ENCODE assay signal across 15 mouse cellular contexts in genomic region chr4:149822586-149823196, GRCm38 (mm10). TPM values are rescaled to one million over a fixed set of nuclear protein-coding genes. Genes with fewer than 3 reads are reported as not detected.
DNase-seq lines count a peak whose midpoint lies in the region; ATAC-seq and TF ChIP-seq lines count a peak whose summit lies in the region.
"Had no signal": no experiment of that assay in that cellular context is flagged by ENCODE, and none has a peak within 500 bp of the region (broad histone marks: within the 10 kb centered on the region; RNA-seq: fewer than 3 reads in every experiment).

No protein-coding gene starts in this region.

- 75% methylated on average over 7 of the region's 7 CpGs for WGBS in midbrain, embryonic 11.5 days
- 78% methylated on average over 7 of the region's 7 CpGs for WGBS in midbrain, embryonic 16.5 days
- 67% methylated on average over 7 of the region's 7 CpGs for WGBS in embryonic facial prominence, embryonic 13.5 days

- no peak overlapping the region for H3K27ac ChIP-seq in midbrain, embryonic 11.5 days (ENCODE audit: low read depth, low read length)
- H3K27ac ChIP-seq in midbrain, embryonic 16.5 days (ENCODE audit: low read length): no peak overlapping the region
- H3K27ac ChIP-seq in embryonic facial prominence, embryonic 13.5 days: 0 out of 2 replicates have a peak overlapping the region, but pooled peaks have one; percentile 74
- H3K27ac ChIP-seq: heart, adult 2 months; hindbrain, embryonic 15.5 days; left cerebral cortex, adult 2 months; liver, embryonic 15.5 days; midbrain, embryonic 15.5 days had no signal

- peak; percentile 87 for DNase-seq in heart, adult 11 months
- DNase-seq in heart, postnatal 36 days: no peak
- peak; percentile 57 for DNase-seq in midbrain, embryonic 11.5 days (ENCODE audit: low spot score, missing footprints)
- no peak for DNase-seq in layer of hippocampus, postnatal 10 days (ENCODE audit: low spot score in 2 of 2)
- no peak for DNase-seq in gastrocnemius, postnatal 14 days
- DNase-seq: thymus, postnatal 14 days had no signal

- H3K9ac ChIP-seq in midbrain, embryonic 11.5 days (ENCODE audit: low read length): no peak overlapping the region
- H3K9ac ChIP-seq in midbrain, embryonic 16.5 days (ENCODE audit: low read depth, low read length): no peak overlapping the region
- no peak overlapping the region for H3K9ac ChIP-seq in embryonic facial prominence, embryonic 13.5 days
- H3K9ac ChIP-seq: hindbrain, embryonic 15.5 days; liver, embryonic 15.5 days; midbrain, embryonic 15.5 days had no signal

- ATAC-seq in midbrain, embryonic 11.5 days (ENCODE audit: low FRiP score): no peak
- no peak for ATAC-seq in midbrain, embryonic 16.5 days
- no peak for ATAC-seq in embryonic facial prominence, embryonic 13.5 days (ENCODE audit: insufficient number of reproducible peaks, insufficient read depth, low FRiP score, low TSS enrichment, low read depth)

- no peak for TF ChIP-seq POLR2A in myocyte (IDR thresholded peaks at IDR 0.05; ENCODE audit: insufficient read length, low read depth)

- H3ac ChIP-seq in myocyte (ENCODE audit: control insufficient read depth, insufficient read length): no peak overlapping the region

- H3K9me3 ChIP-seq in midbrain, embryonic 11.5 days (ENCODE audit: control insufficient read depth, low read length): no peaks in the 10 kb centered on the region
- H3K9me3 ChIP-seq in midbrain, embryonic 16.5 days (replicated peaks; ENCODE audit: control insufficient read depth, low read length, poor library complexity, severe bottlenecking): no peaks in the 10 kb centered on the region
- no peaks in the 10 kb centered on the region for H3K9me3 ChIP-seq in embryonic facial prominence, embryonic 13.5 days
- H3K9me3 ChIP-seq: hindbrain, embryonic 15.5 days; liver, embryonic 15.5 days; midbrain, embryonic 15.5 days had no signal

- no peak overlapping the region for H3K4me2 ChIP-seq in midbrain, embryonic 11.5 days
- no peak overlapping the region for H3K4me2 ChIP-seq in midbrain, embryonic 16.5 days (ENCODE audit: low read length)
- H3K4me2 ChIP-seq in embryonic facial prominence, embryonic 13.5 days: no peak overlapping the region
- peak overlapping the region; percentile 71 for H3K4me2 ChIP-seq in myocyte (ENCODE audit: low read depth)
- H3K4me2 ChIP-seq: hindbrain, embryonic 15.5 days; liver, embryonic 15.5 days; midbrain, embryonic 15.5 days had no signal

- intact Hi-C loops in heart, postnatal 36 days (cut with DNase I): no loop called here
- intact Hi-C loops in gastrocnemius, postnatal 14 days (cut with DNase I; ENCODE audit: low total_unique reads): no loop called here

- H3K4me3 ChIP-seq in midbrain, embryonic 11.5 days (ENCODE audit: low read depth, low read length): no peak overlapping the region
- no peak overlapping the region for H3K4me3 ChIP-seq in midbrain, embryonic 16.5 days (ENCODE audit: low read depth, low read length)
- no peak overlapping the region for H3K4me3 ChIP-seq in embryonic facial prominence, embryonic 13.5 days
- H3K4me3 ChIP-seq in myocyte: no peak overlapping the region
- H3K4me3 ChIP-seq: heart, adult 2 months; hindbrain, embryonic 15.5 days; left cerebral cortex, adult 2 months; liver, embryonic 15.5 days; megakaryocyte, embryonic 14.5 days; midbrain, embryonic 15.5 days had no signal

- no peaks in the 10 kb centered on the region for H3K79me2 ChIP-seq in myocyte (ENCODE audit: control insufficient read depth, insufficient read depth)

- no peaks in the 10 kb centered on the region for H3K36me3 ChIP-seq in midbrain, embryonic 11.5 days (ENCODE audit: control insufficient read depth, insufficient read depth, low read length)
- H3K36me3 ChIP-seq in midbrain, embryonic 16.5 days (ENCODE audit: control insufficient read depth, insufficient read depth, low read length): no peaks in the 10 kb centered on the region
- no peaks in the 10 kb centered on the region for H3K36me3 ChIP-seq in embryonic facial prominence, embryonic 13.5 days
- no peaks in the 10 kb centered on the region for H3K36me3 ChIP-seq in myocyte (ENCODE audit: control insufficient read depth, insufficient read depth)
- H3K36me3 ChIP-seq: hindbrain, embryonic 15.5 days; liver, embryonic 15.5 days; midbrain, embryonic 15.5 days had no signal

- H3K4me1 ChIP-seq in midbrain, embryonic 11.5 days (ENCODE audit: control insufficient read depth, insufficient read depth, low read length): no peaks in the 10 kb centered on the region
- H3K4me1 ChIP-seq in midbrain, embryonic 16.5 days (ENCODE audit: control insufficient read depth, insufficient read depth, low read length): 0 out of 2 replicates have a peak, but pooled peaks cover 3% of the 10 kb centered on the region
- peaks cover 11% of the 10 kb centered on the region for H3K4me1 ChIP-seq in embryonic facial prominence, embryonic 13.5 days
- H3K4me1 ChIP-seq: liver, embryonic 15.5 days; midbrain, embryonic 15.5 days had no signal

- no peaks in the 10 kb centered on the region for H3K27me3 ChIP-seq in midbrain, embryonic 11.5 days (ENCODE audit: control insufficient read depth, insufficient read depth, low read length)
- H3K27me3 ChIP-seq in midbrain, embryonic 16.5 days (ENCODE audit: control insufficient read depth, insufficient read depth, low read depth, low read length): no peaks in the 10 kb centered on the region
- no peaks in the 10 kb centered on the region for H3K27me3 ChIP-seq in embryonic facial prominence, embryonic 13.5 days
- H3K27me3 ChIP-seq in myocyte (ENCODE audit: control insufficient read depth, insufficient read depth, insufficient read length): no peaks in the 10 kb centered on the region
- H3K27me3 ChIP-seq: hindbrain, embryonic 15.5 days; liver, embryonic 15.5 days; midbrain, embryonic 15.5 days had no signal

TF ChIP-seq in myocyte, 11 proteins besides CTCF, POLR2A, EP300 and RAD21:
- TF ChIP-seq REST (IDR thresholded peaks at IDR 0.05; ENCODE audit: insufficient read depth, insufficient read length) (no peak), TCF3 (IDR thresholded peaks at IDR 0.05; ENCODE audit: insufficient read length, low read depth) (no peak), E2F4 (IDR thresholded peaks at IDR 0.05; ENCODE audit: insufficient read depth) (no peak), POLR2AphosphoS2 (IDR thresholded peaks at IDR 0.05; ENCODE audit: insufficient read length, low read depth) (no peak), USF1 (IDR thresholded peaks at IDR 0.05; ENCODE audit: low read depth) (no peak), TCF12 (IDR thresholded peaks at IDR 0.05; ENCODE audit: insufficient read depth, poor library complexity, severe bottlenecking) (no peak), MYOG (IDR thresholded peaks at IDR 0.05; ENCODE audit: control insufficient read depth in 1 of 3, insufficient read depth in 1 of 3, insufficient read length in 2 of 3, low read depth in 2 of 3) (no peak), MYOD1 (IDR thresholded peaks at IDR 0.05; ENCODE audit: control insufficient read depth in 1 of 3, insufficient read length in 2 of 3, low read depth in 2 of 3) (no peak), MAX (IDR thresholded peaks at IDR 0.05; ENCODE audit: low read depth) (no peak), SRF (IDR thresholded peaks at IDR 0.05; ENCODE audit: control insufficient read depth, insufficient read length, low read depth) (no peak), CEBPB (IDR thresholded peaks at IDR 0.05; ENCODE audit: insufficient read depth, poor library complexity, severe bottlenecking) (no peak)
TF ChIP-seq in myocyte: peak in this region for 0.

RNA-seq across cellular contexts. Expression of gene Slc25a33, which starts 48.6 kb away (rescaled TPM):
- total RNA-seq in heart, postnatal 36 days (2021): 10 to 100 TPM; 27.0 to 45.2 TPM
- polyA plus RNA-seq in midbrain, embryonic 11.5 days (2014; fragmentation: Nextera tagmentation; extraction: Ambion mirVana): 18.6 and 21.4 TPM in 2 replicates
- 28.8 and 29.1 TPM in 2 replicates for polyA plus RNA-seq in midbrain, embryonic 16.5 days (2015; fragmentation: Nextera tagmentation; extraction: Ambion mirVana)
- 12.3 and 13.2 TPM in 2 replicates for polyA plus RNA-seq in embryonic facial prominence, embryonic 13.5 days (2015; fragmentation: Nextera tagmentation; extraction: Ambion mirVana)
- polyA plus RNA-seq in myocyte (2012; fragmentation: generic; extraction: Trizol): 34.3 TPM
- total RNA-seq in layer of hippocampus, postnatal 10 days (2021): 10 to 100 TPM; 28.4 to 30.7 TPM
- total RNA-seq in gastrocnemius, postnatal 14 days (2021): 10 to 100 TPM; 10.5 to 12.0 TPM

Comparison
In these comparisons a context has a peak if more than half of its experiments do, and no peak if none do; other contexts are left out.
1. DNase-seq: peak in heart, adult 11 months (single experiment) and midbrain, embryonic 11.5 days (single experiment); none in heart, postnatal 36 days (0 of 2), layer of hippocampus, postnatal 10 days (0 of 2) and gastrocnemius, postnatal 14 days (single experiment).